Mouse (Mus musculus) midbrain, embryonic 14.5 days (tissue): ENCODE measurements around the gene Bhmt2. TPM values are rescaled to one million over a fixed set of nuclear protein-coding genes. Genes with fewer than 3 reads are reported as not detected.

ENCODE experiments used
- ATAC-seq: fragments of 200-750 bp; cut with Nextera tagmentation; 2 replicates; pipeline ENCODE4 v1.8.0; 2017; ENCODE audit warnings: moderate number of reproducible peaks, moderate library complexity; ENCODE audit not compliant: low FRiP score, low TSS enrichment
- DNase-seq: peaks from one replicate; pipeline ENCODE4 v3.0.0-alpha.2; 2015
- H3K27ac ChIP-seq: fragments of 300-500 bp; sonication (generic); replicated peaks from 2 replicates; pipeline ENCODE4 v1.5.1; 2014; ENCODE audit warnings: mild to moderate bottlenecking, low read depth, low read length, moderate library complexity
- H3K27me3 ChIP-seq: fragments of 300-500 bp; sonication (generic); 2 replicates; pipeline ENCODE4 v1.6.1; 2014; ENCODE audit warnings: low read length, control low read depth, mixed read lengths; ENCODE audit not compliant: control insufficient read depth, insufficient read depth
- H3K36me3 ChIP-seq: fragments of 300-500 bp; sonication (generic); 2 replicates; pipeline ENCODE4 v1.6.1; 2014; ENCODE audit warnings: low read length, control low read depth; ENCODE audit not compliant: control insufficient read depth, insufficient read depth
- H3K4me1 ChIP-seq: fragments of 300-500 bp; sonication (generic); 2 replicates; pipeline ENCODE4 v1.6.1; 2014; ENCODE audit warnings: mild to moderate bottlenecking, antibody characterized with exemption, low read length, control low read depth; ENCODE audit not compliant: control insufficient read depth, insufficient read depth
- H3K4me2 ChIP-seq: fragments of 300-500 bp; sonication (generic); 2 replicates; pipeline ENCODE4 v1.6.1; 2014; ENCODE audit warnings: mild to moderate bottlenecking, low read length, moderate library complexity
- H3K4me3 ChIP-seq: fragments of 300-500 bp; sonication (generic); replicated peaks from 2 replicates; pipeline ENCODE4 v1.5.1; 2014; ENCODE audit warnings: low read depth, low read length
- H3K9ac ChIP-seq: fragments of 300-500 bp; sonication (generic); replicated peaks from 2 replicates; pipeline ENCODE4 v1.6.1; 2014; ENCODE audit warnings: mild to moderate bottlenecking, low read length, moderate library complexity
- H3K9me3 ChIP-seq: fragments of 300-500 bp; sonication (generic); 2 replicates; pipeline ENCODE4 v1.6.1; 2016; ENCODE audit warnings: low read length, control low read depth, mixed read lengths; ENCODE audit not compliant: control insufficient read depth
- WGBS: fragments of 180-500 bp; shearing (Covaris S2); extraction: QIAGEN DNeasy Blood & Tissue Kit; methylation state at CpG from one replicate; pipeline ENCODE4 v1.1.7; 2014; 5-methylcytosine and 5-hydroxymethylcytosine counted together
- polyA plus RNA-seq: library from polyadenylated mRNA; unstranded; fragments of >200 nt; fragmentation: Nextera tagmentation; extraction: Ambion mirVana; gene quantifications from 2 replicates; pipeline ENCODE4 v1.2.1, GENCODE M21; 2014

Bhmt2 gene
- polyA plus RNA-seq, 1 experiment from 2014 or later: not detected

DNA sequence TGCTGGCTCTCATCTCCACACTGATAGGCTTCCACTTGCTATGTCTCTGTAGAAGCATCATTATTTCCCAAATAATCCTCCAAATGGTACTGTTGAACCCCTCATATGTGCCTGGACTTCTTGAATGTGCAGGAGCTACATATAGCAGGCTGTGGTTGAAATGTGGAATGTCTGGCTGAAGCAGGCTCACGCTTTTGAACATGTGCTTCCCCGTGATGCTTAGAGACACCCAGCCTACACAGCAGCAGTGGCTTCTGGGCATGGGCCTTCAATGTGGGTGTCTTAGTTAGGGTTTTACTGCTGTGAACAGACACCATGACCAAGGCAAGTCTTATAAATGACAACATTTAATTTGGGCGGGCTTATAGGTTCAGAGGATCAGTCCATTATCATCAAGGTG lies 66.4 kb downstream of the Bhmt2 start:
- 97% methylated on average over 3 of the region's 3 CpGs for WGBS
- no peak for ATAC-seq
- Histone ChIP-seq H3K4me3 (no peak overlapping the region), H3K36me3 (no peaks in the 10 kb centered on the region), H3K4me1 (no peaks in the 10 kb centered on the region), H3K9me3 (no peaks in the 10 kb centered on the region), H3K9ac (no peak overlapping the region), H3K27me3 (no peaks in the 10 kb centered on the region), H3K27ac (no peak overlapping the region), H3K4me2 (no peak overlapping the region)
- no peak for DNase-seq

DNA sequence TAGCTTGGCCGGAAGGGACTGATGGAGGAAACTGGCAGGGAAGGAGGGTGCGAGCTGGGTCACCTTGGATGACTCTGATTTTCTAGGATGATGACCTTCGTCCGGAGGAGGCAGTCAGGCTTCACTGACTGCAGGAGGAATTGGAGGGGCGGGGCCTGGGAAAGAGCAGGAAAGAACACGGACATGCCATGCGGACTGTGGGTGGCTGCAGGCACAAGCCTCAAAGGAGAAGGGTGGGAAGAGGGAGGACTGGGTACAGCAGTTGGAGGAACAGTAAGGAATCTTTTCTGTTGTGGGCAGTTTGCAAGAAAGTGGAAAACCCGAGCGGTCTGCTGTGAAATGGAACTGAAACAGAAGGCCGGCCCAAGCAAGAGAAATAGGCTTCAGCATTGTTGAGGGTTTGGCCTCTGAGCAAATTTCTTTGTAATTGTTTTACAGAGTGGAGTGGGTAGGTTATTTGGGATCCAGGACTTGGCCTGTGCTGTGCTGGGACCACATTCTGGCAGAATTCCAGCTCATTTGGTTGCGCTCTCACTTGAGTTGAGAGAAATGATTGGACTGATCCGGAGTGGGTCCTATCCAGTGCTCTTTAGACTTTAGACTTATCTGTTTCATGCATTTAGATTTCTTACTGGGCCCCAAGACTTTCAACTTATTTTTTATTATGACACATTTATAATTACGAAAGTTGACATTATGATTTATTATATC lies 67.1 kb downstream of the Bhmt2 start:
- 77% methylated on average over 13 of the region's 13 CpGs for WGBS
- Histone ChIP-seq H3K27me3 (no peaks in the 10 kb centered on the region), H3K27ac (no peak overlapping the region), H3K9me3 (no peaks in the 10 kb centered on the region), H3K4me1 (no peaks in the 10 kb centered on the region), H3K36me3 (no peaks in the 10 kb centered on the region), H3K4me3 (no peak overlapping the region), H3K9ac (no peak overlapping the region), H3K4me2 (no peak overlapping the region)
- DNase-seq: peak; percentile 37
- ATAC-seq: no peak

Other genes with a start within 250 kb of the Bhmt2 start
- gene Jmy, start 174.5 kb downstream of the Bhmt2 start, polyA plus RNA-seq: 6.4 and 8.7 TPM in 2 replicates
- gene Bhmt, start 36.3 kb downstream of the Bhmt2 start, polyA plus RNA-seq: 0.28 TPM in 1 of 2 replicates, not detected in the other
- 0.17 TPM in 1 of 2 replicates, not detected in the other for gene Dmgdh, start 131 bp upstream of the Bhmt2 start, polyA plus RNA-seq
- gene Arsb, start 97.3 kb upstream of the Bhmt2 start, polyA plus RNA-seq: 8.6 and 12.7 TPM in 2 replicates